Mouse (Mus musculus) heart, postnatal 25 days (tissue): ENCODE data around the gene Esyt2. TPM values are rescaled to one million over a fixed set of nuclear protein-coding genes. Genes with fewer than 3 reads are reported as not detected.

Source experiments
- DNase-seq: peaks from one replicate; pipeline ENCODE4 v3.0.0; 2022; ENCODE audit warnings: low spot score
- intact Hi-C: fragments of 180-260 bp; cut with DNase I; formaldehyde crosslinking; loops from one replicate; pipeline ENCODE4 v1.15.1; 2025
- total RNA-seq, 2 experiments: library from RNA; stranded (reverse); gene quantifications; 2 replicates each; pipeline ENCODE4 v1.2.3; 2021

Esyt2 gene
- total RNA-seq, 2 experiments from 2014 or later: 25.3 to 30.4 TPM

GRCm38 (mm10) chr12:116348755-116349286 lies 67.8 kb downstream of the Esyt2 start:
- no peak for DNase-seq
- intact Hi-C loops: no loop called here

- no peak for DNase-seq
- intact Hi-C loops: no loop called here
Observed at GRCm38 (mm10) chr12:116349376-116349775, 68.4 kb downstream of the Esyt2 start.

- intact Hi-C loops: loop anchor here (5.0 kb wide), 1 partner anchor 256 kb away; no protein-coding TSS in a partner anchor
- DNase-seq: no peak
Observed at GRCm38 (mm10) chr12:116351022-116351421, 70.0 kb downstream of the Esyt2 start.

GRCm38 (mm10) chr12:116352404-116352803 lies 71.4 kb downstream of the Esyt2 start:
- no peak for DNase-seq
- intact Hi-C loops: loop anchor here (5.0 kb wide), 1 partner anchor 255 kb away; no protein-coding TSS in a partner anchor

GRCm38 (mm10) chr12:116354694-116355093 lies 73.7 kb downstream of the Esyt2 start:
- intact Hi-C loops: loop anchor here (5.0 kb wide), 1 partner anchor 253 kb away; no protein-coding TSS in a partner anchor
- DNase-seq: no peak

GRCm38 (mm10) chr12:116362091-116362490 lies 81.1 kb downstream of the Esyt2 start:
- intact Hi-C loops: no loop called here
- no peak for DNase-seq

- intact Hi-C loops: no loop called here
- no peak for DNase-seq
Observed at GRCm38 (mm10) chr12:116366900-116367299, 85.9 kb downstream of the Esyt2 start.

GRCm38 (mm10) chr12:116367346-116367745 lies 86.3 kb downstream of the Esyt2 start:
- DNase-seq: no peak
- intact Hi-C loops: no loop called here

- intact Hi-C loops: no loop called here
- no peak for DNase-seq
Observed at GRCm38 (mm10) chr12:116368857-116369256, 87.9 kb downstream of the Esyt2 start.

GRCm38 (mm10) chr12:116383101-116383500 lies 102.1 kb downstream of the Esyt2 start:
- intact Hi-C loops: no loop called here
- DNase-seq: no peak

- no peak for DNase-seq
- intact Hi-C loops: no loop called here
Observed at GRCm38 (mm10) chr12:116383995-116384394, 103.0 kb downstream of the Esyt2 start.

GRCm38 (mm10) chr12:116386802-116387201 lies 105.8 kb downstream of the Esyt2 start:
- intact Hi-C loops: no loop called here
- DNase-seq: no peak

- DNase-seq: no peak
- intact Hi-C loops: no loop called here
Observed at GRCm38 (mm10) chr12:116389868-116390267, 108.9 kb downstream of the Esyt2 start.

- no peak for DNase-seq
- intact Hi-C loops: no loop called here
Observed at GRCm38 (mm10) chr12:116394327-116394726, 113.3 kb downstream of the Esyt2 start.

- DNase-seq: no peak
- intact Hi-C loops: no loop called here
Observed at GRCm38 (mm10) chr12:116395312-116395711, 114.3 kb downstream of the Esyt2 start.

- intact Hi-C loops: no loop called here
- DNase-seq: no peak
Observed at GRCm38 (mm10) chr12:116396072-116396695, 115.2 kb downstream of the Esyt2 start.

GRCm38 (mm10) chr12:116404012-116404679 lies 123.2 kb downstream of the Esyt2 start:
- no peak for DNase-seq

GRCm38 (mm10) chr12:116405045-116405835 lies 124.2 kb downstream of the Esyt2 start, which contains the start of gene Ncapg2:
Gene Ncapg2, plus strand, starts transcription at chr12:116405402.
- intact Hi-C loops: loop anchor here (5.0 to 10.0 kb wide), 2 partner anchors 143 to 1890 kb away; partner anchors contain the start of gene Wdr60

More at GRCm38 (mm10) chr12:116404012-116404679, 123.2 kb downstream of the Esyt2 start:
- intact Hi-C loops: loop anchor here (5.0 to 10.0 kb wide), 2 partner anchors 122 to 1891 kb away; partner anchors contain the start of gene Esyt2

GRCm38 (mm10) chr12:116405836-116406155 lies 124.8 kb downstream of the Esyt2 start:
- DNase-seq: no peak
- intact Hi-C loops: loop anchor here (5.0 to 10.0 kb wide), 2 partner anchors 143 to 1889 kb away; partner anchors contain the start of gene Wdr60

More at GRCm38 (mm10) chr12:116405045-116405835, 124.2 kb downstream of the Esyt2 start, which contains the start of gene Ncapg2:
- peak; percentile 95 for DNase-seq

GRCm38 (mm10) chr12:116407883-116408282 lies 126.9 kb downstream of the Esyt2 start:
- DNase-seq: no peak
- intact Hi-C loops: loop anchor here (5.0 to 10.0 kb wide), 2 partner anchors 146 to 1887 kb away; partner anchors contain the start of gene Wdr60
